Mouse (Mus musculus): ENCODE measurements around the gene Arsg.

- no peak for TF ChIP-seq POLR2A (IDR thresholded peaks at IDR 0.05; ENCODE audit: insufficient read length, low read depth)
- no peak for TF ChIP-seq TCF12 (IDR thresholded peaks at IDR 0.05; ENCODE audit: insufficient read depth, poor library complexity, severe bottlenecking)
- TF ChIP-seq E2F4 (IDR thresholded peaks at IDR 0.05; ENCODE audit: insufficient read depth) = no peak
- TF ChIP-seq MAX (IDR thresholded peaks at IDR 0.05; ENCODE audit: low read depth) = no peak
- no peak for TF ChIP-seq MYOD1 (IDR thresholded peaks at IDR 0.05; ENCODE audit: control insufficient read depth in 1 of 3, insufficient read length in 2 of 3, low read depth in 2 of 3)
- no peak for TF ChIP-seq CEBPB (IDR thresholded peaks at IDR 0.05; ENCODE audit: insufficient read depth, poor library complexity, severe bottlenecking)
- no peak for TF ChIP-seq USF1 (IDR thresholded peaks at IDR 0.05; ENCODE audit: low read depth)
- TF ChIP-seq POLR2AphosphoS2 (IDR thresholded peaks at IDR 0.05; ENCODE audit: insufficient read length, low read depth) = no peak
- no peak for TF ChIP-seq SRF (IDR thresholded peaks at IDR 0.05; ENCODE audit: control insufficient read depth, insufficient read length, low read depth)
- TF ChIP-seq REST (IDR thresholded peaks at IDR 0.05; ENCODE audit: insufficient read depth, insufficient read length) = no peak
Measured at GRCm38 (mm10) chr11:109593200-109593981, 120.2 kb downstream of the Arsg start.
